Mouse (Mus musculus) midbrain, embryonic 11.5 days (tissue): Measurements from ENCODE around the gene Rab6b. TPM values are rescaled to one million over a fixed set of nuclear protein-coding genes. Genes with fewer than 3 reads are reported as not detected.

Source experiments
- ATAC-seq: fragments of 200-750 bp; cut with Nextera tagmentation; 2 replicates; pipeline ENCODE4 v1.8.0; 2017; ENCODE audit warnings: moderate TSS enrichment, moderate library complexity; ENCODE audit not compliant: low FRiP score
- DNase-seq: peaks from one replicate; pipeline ENCODE4 v3.0.0; 2015; ENCODE audit warnings: low spot score; ENCODE audit errors: missing footprints
- H3K27ac ChIP-seq: fragments of 300-500 bp; sonication (generic); 2 replicates; pipeline ENCODE4 v1.5.1; 2014; ENCODE audit warnings: low read depth, low read length
- H3K27me3 ChIP-seq: fragments of 300-500 bp; sonication (generic); 2 replicates; pipeline ENCODE4 v1.6.1; 2014; ENCODE audit warnings: mild to moderate bottlenecking, low read length, moderate library complexity, mixed read lengths; ENCODE audit not compliant: control insufficient read depth, insufficient read depth
- H3K36me3 ChIP-seq: fragments of 300-500 bp; sonication (generic); 2 replicates; pipeline ENCODE4 v1.6.1; 2014; ENCODE audit warnings: mild to moderate bottlenecking, low read length, moderate library complexity, mixed read lengths; ENCODE audit not compliant: control insufficient read depth, insufficient read depth
- H3K4me1 ChIP-seq: fragments of 300-500 bp; sonication (generic); 2 replicates; pipeline ENCODE4 v1.6.1; 2014; ENCODE audit warnings: low read length; ENCODE audit not compliant: control insufficient read depth, insufficient read depth
- H3K4me2 ChIP-seq: fragments of 300-500 bp; sonication (generic); 2 replicates; pipeline ENCODE4 v1.6.1; 2014; ENCODE audit warnings: mild to moderate bottlenecking, moderate library complexity
- H3K4me3 ChIP-seq: fragments of 300-500 bp; sonication (generic); 2 replicates; pipeline ENCODE4 v1.5.1; 2014; ENCODE audit warnings: low read depth, low read length
- H3K9ac ChIP-seq: fragments of 300-500 bp; sonication (generic); 2 replicates; pipeline ENCODE4 v1.6.1; 2014; ENCODE audit warnings: low read length
- H3K9me3 ChIP-seq: fragments of 300-500 bp; sonication (generic); 2 replicates; pipeline ENCODE4 v1.6.1; 2016; ENCODE audit warnings: low read length; ENCODE audit not compliant: control insufficient read depth
- WGBS: fragments of 180-500 bp; shearing (Covaris S2); extraction: QIAGEN DNeasy Blood & Tissue Kit; methylation state at CpG from one replicate; pipeline ENCODE4 v1.1.7; 2014; 5-methylcytosine and 5-hydroxymethylcytosine counted together
- polyA plus RNA-seq: library from polyadenylated mRNA; unstranded; fragments of >200 nt; fragmentation: Nextera tagmentation; extraction: Ambion mirVana; gene quantifications from 2 replicates; pipeline ENCODE4 v1.2.1, GENCODE M21; 2014

Rab6b gene
- polyA plus RNA-seq, 1 experiment from 2014 or later: 16.5 TPM

DNA sequence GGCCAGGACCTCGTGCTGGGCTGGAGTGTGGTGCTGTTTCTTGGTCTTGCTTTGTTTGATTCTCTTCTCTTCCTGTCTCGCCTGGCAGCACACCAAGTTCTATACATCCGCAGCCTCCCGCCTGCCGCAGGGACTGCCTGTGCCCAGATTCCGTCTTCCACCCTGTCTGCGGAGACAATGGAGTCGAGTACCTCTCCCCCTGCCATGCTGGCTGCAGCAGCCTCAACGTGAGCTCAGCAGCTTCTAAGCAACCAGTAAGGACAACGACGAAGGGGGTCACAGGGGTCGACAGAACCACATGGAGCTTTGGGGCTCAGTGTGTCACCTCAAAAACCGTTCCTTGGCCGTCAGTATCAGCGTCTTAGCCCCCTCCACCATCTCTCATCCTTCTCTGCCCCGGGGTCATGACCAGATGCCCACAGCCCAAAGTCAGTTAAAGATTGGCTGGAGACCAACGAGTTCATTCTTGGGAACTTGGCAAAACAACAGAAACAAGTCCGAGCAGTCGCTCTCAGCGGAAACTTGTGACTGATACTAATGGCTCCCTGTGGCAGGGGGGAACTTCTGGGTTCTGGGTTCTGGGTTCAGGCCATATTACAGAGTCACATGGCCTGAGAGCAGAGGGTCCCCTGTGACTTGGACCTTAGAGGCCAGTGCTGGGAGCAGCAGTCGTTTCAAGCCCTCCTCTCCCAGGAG is 34.6 kb upstream of the Rab6b start:
- no peak overlapping the region for H3K4me2 ChIP-seq
- H3K4me3 ChIP-seq: no peak overlapping the region
- H3K27ac ChIP-seq: no peak overlapping the region
- H3K4me1 ChIP-seq: no peaks in the 10 kb centered on the region
- no peak overlapping the region for H3K9ac ChIP-seq
- no peaks in the 10 kb centered on the region for H3K36me3 ChIP-seq
- no peaks in the 10 kb centered on the region for H3K9me3 ChIP-seq
- H3K27me3 ChIP-seq: no peaks in the 10 kb centered on the region
- WGBS: 83% methylated on average over 21 of the region's 21 CpGs
- no peak for ATAC-seq
- peak; percentile 39 for DNase-seq

DNA sequence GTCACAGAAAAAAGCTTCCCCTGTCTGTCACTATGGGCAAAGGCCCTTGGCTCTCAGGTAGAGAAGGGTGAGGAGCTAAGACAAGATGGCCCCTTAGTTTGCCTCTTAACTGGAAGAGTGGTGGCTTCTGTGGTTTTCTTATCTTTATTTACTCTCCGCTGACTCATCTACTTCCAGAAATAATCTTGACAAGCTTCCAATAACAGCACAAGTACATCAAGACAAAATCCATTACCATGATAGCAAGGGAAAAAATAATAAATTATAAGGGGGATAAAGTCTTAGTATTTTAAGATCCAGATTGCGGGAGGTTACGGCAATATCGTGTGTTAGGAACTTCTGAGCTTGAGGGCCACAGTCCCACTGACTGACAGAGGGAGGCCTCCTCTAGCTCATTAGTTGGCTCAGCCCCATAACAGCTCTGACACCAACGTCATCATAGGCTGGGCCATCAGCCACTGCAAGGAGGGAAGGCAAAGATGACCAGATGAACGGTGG is 33.3 kb upstream of the Rab6b start:
- DNase-seq: no peak
- WGBS: 95% methylated on average over 6 of the region's 6 CpGs

DNA sequence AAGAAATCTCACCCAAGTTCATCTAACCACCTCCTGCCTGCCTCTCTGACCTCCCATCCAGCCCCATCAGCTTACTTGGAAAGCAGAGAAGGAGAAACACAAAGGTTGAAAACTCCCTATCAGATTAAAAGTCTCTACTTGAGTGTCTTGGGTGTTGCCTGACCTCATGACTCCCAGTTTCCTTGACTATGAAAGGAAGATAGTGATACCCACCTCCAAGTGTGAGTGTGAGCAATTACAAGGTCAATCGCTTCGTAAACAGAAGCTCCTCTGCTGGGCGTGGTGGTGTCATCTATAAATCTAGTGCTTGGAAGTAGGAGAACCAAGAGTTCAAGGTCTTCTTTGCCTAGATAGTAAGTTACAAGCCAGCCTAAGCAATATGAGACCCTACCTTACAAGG is 31.4 kb upstream of the Rab6b start:
- H3K4me1 ChIP-seq: no peaks in the 10 kb centered on the region
- no peak overlapping the region for H3K4me3 ChIP-seq
- H3K27me3 ChIP-seq: no peaks in the 10 kb centered on the region
- H3K36me3 ChIP-seq: no peaks in the 10 kb centered on the region
- no peak overlapping the region for H3K27ac ChIP-seq
- H3K9ac ChIP-seq: no peak overlapping the region
- no peaks in the 10 kb centered on the region for H3K9me3 ChIP-seq
- 92% methylated on average over 3 of the region's 3 CpGs for WGBS
- no peak for ATAC-seq
- no peak overlapping the region for H3K4me2 ChIP-seq
- DNase-seq: no peak

More for the DNA sequence above, 33.3 kb upstream of the Rab6b start:
- Histone ChIP-seq H3K4me1 (no peaks in the 10 kb centered on the region), H3K4me2 (no peak overlapping the region), H3K36me3 (no peaks in the 10 kb centered on the region), H3K27me3 (no peaks in the 10 kb centered on the region), H3K27ac (no peak overlapping the region), H3K9ac (no peak overlapping the region), H3K9me3 (no peaks in the 10 kb centered on the region), H3K4me3 (no peak overlapping the region)
- ATAC-seq: no peak

DNA sequence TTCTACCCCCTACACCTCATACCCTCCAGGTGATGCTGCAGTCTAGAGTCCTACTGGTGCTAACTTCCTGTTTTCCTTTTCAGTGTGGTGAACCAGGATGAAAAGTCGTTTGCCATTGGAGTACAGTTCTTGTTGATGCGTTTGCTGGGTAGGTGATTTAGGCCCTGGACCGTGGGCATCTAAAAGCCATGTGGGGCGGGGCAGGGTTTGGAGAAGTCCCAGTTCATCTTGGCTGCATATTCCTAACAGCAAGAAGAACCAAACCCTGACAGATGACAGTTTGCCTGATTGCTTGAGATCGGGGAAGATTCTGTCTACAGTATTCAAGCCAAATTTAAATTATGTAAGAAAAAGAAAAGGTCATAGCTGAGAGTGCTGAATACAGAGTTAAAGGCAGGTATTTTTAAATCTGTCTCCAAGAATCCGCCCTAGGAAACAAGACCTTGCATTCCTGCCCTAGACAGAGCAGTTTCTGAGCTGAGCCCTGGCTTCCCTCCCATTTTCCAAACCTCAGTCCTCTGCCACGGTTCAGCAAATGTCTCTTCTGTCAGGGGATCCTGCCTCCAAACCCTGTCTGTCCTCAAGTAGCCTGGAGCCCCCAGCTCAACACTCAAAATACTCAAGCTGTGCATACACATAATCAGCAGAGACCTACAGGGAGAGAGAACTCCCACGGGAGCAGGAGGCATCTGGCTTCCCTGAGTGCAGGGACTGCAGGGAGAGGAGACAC is 29.2 kb upstream of the Rab6b start:
- H3K9me3 ChIP-seq: no peaks in the 10 kb centered on the region
- WGBS: 81% methylated on average over 8 of the region's 8 CpGs
- no peak overlapping the region for H3K27ac ChIP-seq
- H3K9ac ChIP-seq: no peak overlapping the region
- H3K27me3 ChIP-seq: no peaks in the 10 kb centered on the region
- no peaks in the 10 kb centered on the region for H3K4me1 ChIP-seq
- DNase-seq (no peak), ATAC-seq (no peak)
- no peak overlapping the region for H3K4me2 ChIP-seq
- H3K4me3 ChIP-seq: no peak overlapping the region
- no peaks in the 10 kb centered on the region for H3K36me3 ChIP-seq

DNA sequence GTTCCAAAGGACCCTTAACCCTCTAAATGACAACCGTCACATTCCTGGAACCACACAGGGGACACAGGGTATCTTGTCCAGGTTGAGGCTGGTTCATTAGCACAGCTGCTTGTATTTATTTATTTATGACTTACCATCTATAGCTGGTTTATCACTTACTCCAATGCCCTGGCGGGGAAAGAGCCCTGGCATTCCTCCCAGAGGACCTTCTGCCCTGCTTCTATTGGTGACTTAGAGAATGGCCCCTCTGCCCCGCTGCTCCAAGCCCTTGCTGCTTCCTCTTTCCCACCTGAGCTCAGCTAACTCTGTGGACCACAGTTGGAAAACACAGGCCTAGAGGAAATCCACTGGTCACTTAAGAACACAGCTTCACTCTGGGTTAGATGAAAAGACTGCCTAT is 28.2 kb upstream of the Rab6b start:
- H3K4me3 ChIP-seq: no peak overlapping the region
- no peaks in the 10 kb centered on the region for H3K4me1 ChIP-seq
- DNase-seq (no peak), ATAC-seq (no peak)
- no peaks in the 10 kb centered on the region for H3K27me3 ChIP-seq
- H3K36me3 ChIP-seq: no peaks in the 10 kb centered on the region
- H3K9ac ChIP-seq: no peak overlapping the region
- no peaks in the 10 kb centered on the region for H3K9me3 ChIP-seq
- H3K4me2 ChIP-seq: no peak overlapping the region
- H3K27ac ChIP-seq: no peak overlapping the region
- 73% methylated on average over 3 of the region's 3 CpGs for WGBS

DNA sequence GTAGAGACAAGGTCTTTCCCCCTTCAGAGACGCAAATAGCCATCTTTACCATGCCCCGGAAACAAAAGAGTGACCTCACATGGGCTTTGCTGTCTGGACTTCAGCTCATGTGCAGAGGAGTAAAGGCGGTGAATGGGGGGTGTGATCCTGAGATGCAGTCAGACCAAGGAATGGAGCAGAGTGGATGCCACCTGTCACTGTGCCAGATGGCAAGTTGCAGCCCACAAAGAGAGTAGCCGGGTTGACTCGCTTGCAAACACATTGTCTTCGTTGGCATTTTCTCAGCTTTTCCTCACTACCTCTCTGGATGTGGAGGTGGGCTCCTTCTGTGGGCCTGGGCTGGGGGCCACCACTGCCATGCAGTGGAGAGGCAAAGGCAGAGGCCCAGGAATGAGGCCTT is 24.9 kb upstream of the Rab6b start:
- no peaks in the 10 kb centered on the region for H3K4me1 ChIP-seq
- WGBS: 90% methylated on average over 6 of the region's 6 CpGs
- H3K4me2 ChIP-seq: no peak overlapping the region
- DNase-seq (peak; percentile 49), ATAC-seq (no peak)
- H3K9me3 ChIP-seq: no peaks in the 10 kb centered on the region
- no peaks in the 10 kb centered on the region for H3K36me3 ChIP-seq
- H3K9ac ChIP-seq: no peak overlapping the region
- H3K4me3 ChIP-seq: no peak overlapping the region
- H3K27me3 ChIP-seq: no peaks in the 10 kb centered on the region
- no peak overlapping the region for H3K27ac ChIP-seq

DNA sequence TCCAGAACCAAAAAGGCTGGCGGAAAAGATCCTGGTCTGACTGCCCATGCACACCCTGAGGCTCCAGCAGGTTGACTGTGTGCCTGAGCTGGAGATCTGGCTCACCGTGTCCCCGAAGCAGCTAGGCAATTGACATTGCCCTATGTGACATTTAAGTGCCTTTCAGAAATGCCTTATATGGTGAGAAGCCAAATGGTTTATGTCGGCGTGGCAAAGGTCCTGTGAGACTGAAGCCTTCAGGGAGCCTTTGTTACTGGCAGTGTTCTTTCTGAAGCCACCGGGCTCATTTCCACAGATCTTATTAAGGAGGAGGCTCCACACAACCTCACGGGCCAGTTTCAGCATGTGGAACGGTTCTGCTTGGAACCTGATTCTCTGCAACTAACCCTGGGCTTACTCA is 24.3 kb upstream of the Rab6b start:
- Histone ChIP-seq H3K27me3 (no peaks in the 10 kb centered on the region), H3K4me2 (no peak overlapping the region), H3K9me3 (no peaks in the 10 kb centered on the region), H3K4me3 (no peak overlapping the region), H3K4me1 (no peaks in the 10 kb centered on the region), H3K9ac (no peak overlapping the region), H3K27ac (no peak overlapping the region), H3K36me3 (no peaks in the 10 kb centered on the region)
- ATAC-seq (no peak), DNase-seq (no peak)
- 78% methylated on average over 8 of the region's 8 CpGs for WGBS

DNA sequence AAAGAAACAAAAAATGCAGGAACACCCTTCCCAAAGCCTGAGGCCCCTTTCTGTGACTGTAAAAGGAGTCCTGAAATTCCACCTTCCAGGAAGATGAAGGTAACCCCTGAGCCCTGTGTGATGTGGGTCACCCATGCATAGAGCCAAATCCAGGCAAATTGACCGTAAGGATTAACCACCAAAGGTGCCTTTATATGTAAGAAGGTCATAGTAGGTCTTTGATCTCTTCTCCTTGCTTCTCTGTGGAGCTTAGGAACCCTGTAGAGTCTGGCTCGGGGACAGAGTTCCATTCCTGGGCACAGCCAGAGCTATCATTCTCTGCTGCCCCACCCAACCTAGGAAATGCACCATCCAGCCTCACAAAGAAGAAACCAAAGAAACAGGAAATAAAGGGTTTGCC is 22.9 kb upstream of the Rab6b start:
- H3K27me3 ChIP-seq: no peaks in the 10 kb centered on the region
- H3K4me3 ChIP-seq: no peak overlapping the region
- DNase-seq (no peak), ATAC-seq (no peak)
- H3K9me3 ChIP-seq: no peaks in the 10 kb centered on the region
- no peak overlapping the region for H3K9ac ChIP-seq
- H3K4me2 ChIP-seq: no peak overlapping the region
- no peak overlapping the region for H3K27ac ChIP-seq
- H3K36me3 ChIP-seq: no peaks in the 10 kb centered on the region
- 39% methylated on average over 2 of the region's 2 CpGs for WGBS
- no peaks in the 10 kb centered on the region for H3K4me1 ChIP-seq

DNA sequence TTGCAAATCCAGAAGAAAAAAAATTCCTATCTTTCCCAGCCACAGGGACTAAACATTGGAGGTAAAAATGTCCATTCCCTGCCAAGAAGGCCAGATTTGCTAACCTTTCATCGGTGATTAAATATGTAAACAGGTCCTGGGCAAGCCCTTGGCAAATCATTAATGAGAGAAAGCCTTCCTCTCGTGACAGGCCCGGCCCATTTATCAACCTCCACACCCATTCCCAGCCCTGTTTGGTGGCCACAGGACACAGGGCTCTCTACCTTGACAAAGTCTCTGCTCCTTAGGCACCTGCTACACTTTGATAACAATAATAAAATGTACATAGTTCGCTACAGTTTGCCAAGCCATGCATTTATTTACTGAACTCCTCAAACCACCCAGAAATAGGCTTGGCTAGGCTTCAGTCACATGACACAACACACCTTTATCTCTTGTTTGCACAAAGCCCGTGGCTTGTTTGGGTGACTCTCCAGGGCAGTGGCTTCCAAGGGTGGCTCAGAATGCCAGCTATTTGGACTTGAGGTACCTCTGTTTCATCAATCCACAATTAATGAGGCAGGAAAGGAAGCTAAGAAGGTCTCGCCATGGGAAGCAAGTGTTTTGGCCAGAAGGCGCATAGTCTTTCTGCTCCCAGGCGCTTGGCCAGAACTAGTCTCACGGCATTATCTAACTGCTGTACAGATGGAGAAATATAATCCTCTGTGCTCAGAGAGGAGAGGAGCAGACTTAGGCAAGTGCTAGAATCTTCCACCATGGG is 21.3 kb upstream of the Rab6b start:
- no peak for ATAC-seq
- H3K27ac ChIP-seq: no peak overlapping the region
- no peaks in the 10 kb centered on the region for H3K4me1 ChIP-seq
- no peak overlapping the region for H3K4me2 ChIP-seq
- WGBS: 82% methylated on average over 9 of the region's 9 CpGs
- H3K36me3 ChIP-seq: no peaks in the 10 kb centered on the region
- no peak overlapping the region for H3K4me3 ChIP-seq
- no peaks in the 10 kb centered on the region for H3K27me3 ChIP-seq
- DNase-seq: no peak
- no peak overlapping the region for H3K9ac ChIP-seq
- no peaks in the 10 kb centered on the region for H3K9me3 ChIP-seq
